Mouse (Mus musculus): ENCODE measurements at regions not wholly inside any gene's neighbourhood (a gene's known extent, or its start where the extent isn't known, plus 50 kb on each side); places are given as distances from the start of the nearest gene placed in this dataset.

GRCm38 (mm10) chr4:131193900-131194419 lies 249.8 kb downstream of the Matn1 start:
- H3K36me3 ChIP-seq (ENCODE audit: insufficient read depth, low read length) = no peaks in the 10 kb centered on the region

DNA sequence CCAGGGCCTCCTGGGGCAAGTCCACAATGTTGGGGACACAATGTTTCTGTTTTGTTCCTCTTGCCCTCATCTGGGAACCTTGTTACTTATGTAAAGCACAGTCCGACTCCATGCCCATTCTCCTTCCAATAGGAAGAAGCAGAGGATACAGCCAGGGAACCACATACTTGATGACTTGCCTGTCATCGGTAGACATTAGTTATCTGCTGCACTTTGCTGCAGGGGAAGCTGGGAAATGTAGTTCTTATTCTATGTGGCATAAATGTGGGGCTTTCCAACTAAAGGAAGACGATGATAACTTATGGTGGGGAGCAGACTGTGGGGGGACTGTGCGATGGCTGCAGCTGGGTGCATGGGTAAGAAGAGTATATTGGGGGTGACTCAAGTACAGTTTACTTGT lies 252.0 kb downstream of the Matn1 start:
- Histone ChIP-seq H3K4me1 (replicated peaks; ENCODE audit: low read depth, low read length) (peaks cover 7% of the 10 kb centered on the region; the same call in 1 of the 2 replicates), H3K9me3 (ENCODE audit: low read length) (no peaks in the 10 kb centered on the region), H3K36me3 (ENCODE audit: insufficient read depth, low read length) (no peaks in the 10 kb centered on the region), H3K4me3 (replicated peaks; ENCODE audit: low read length) (no peak overlapping the region), H3K27me3 (ENCODE audit: insufficient read depth, low read length) (peaks cover 6% of the 10 kb centered on the region; the same call in 1 of the 2 replicates)
- no peak for TF ChIP-seq NANOG (IDR thresholded peaks at IDR 0.05; ENCODE audit: borderline replicate concordance, low read length)
- TF ChIP-seq POU5F1 (IDR thresholded peaks at IDR 0.05; ENCODE audit: borderline replicate concordance, low read length) = no peak
- TF ChIP-seq CTCF (conservative IDR thresholded peaks at IDR 0.05; ENCODE audit: low read length) = no peak

More at GRCm38 (mm10) chr4:131193900-131194419, 249.8 kb downstream of the Matn1 start:
- no peak for TF ChIP-seq CTCF (conservative IDR thresholded peaks at IDR 0.05; ENCODE audit: low read length)
- TF ChIP-seq POU5F1 (IDR thresholded peaks at IDR 0.05; ENCODE audit: borderline replicate concordance, low read length) = no peak
- no peak for TF ChIP-seq NANOG (IDR thresholded peaks at IDR 0.05; ENCODE audit: borderline replicate concordance, low read length)
- Histone ChIP-seq H3K4me1 (replicated peaks; ENCODE audit: low read depth, low read length) (peaks cover 7% of the 10 kb centered on the region; the same call in 1 of the 2 replicates), H3K9me3 (ENCODE audit: low read length) (no peaks in the 10 kb centered on the region), H3K27me3 (ENCODE audit: insufficient read depth, low read length) (peaks cover 6% of the 10 kb centered on the region; the same call in 1 of the 2 replicates), H3K4me3 (replicated peaks; ENCODE audit: low read length) (no peak overlapping the region)

GRCm38 (mm10) chr4:131203721-131204120 lies 259.5 kb downstream of the Matn1 start:
- no peaks in the 10 kb centered on the region for H3K36me3 ChIP-seq (ENCODE audit: insufficient read depth, low read length)
- TF ChIP-seq NANOG (IDR thresholded peaks at IDR 0.05; ENCODE audit: borderline replicate concordance, low read length) (no peak), POU5F1 (IDR thresholded peaks at IDR 0.05; ENCODE audit: borderline replicate concordance, low read length) (no peak), CTCF (conservative IDR thresholded peaks at IDR 0.05; ENCODE audit: low read length) (no peak)

GRCm38 (mm10) chr4:131204722-131205121 lies 260.5 kb downstream of the Matn1 start:
- Histone ChIP-seq H3K4me1 (replicated peaks; ENCODE audit: low read depth, low read length) (no peaks in the 10 kb centered on the region), H3K4me3 (replicated peaks; ENCODE audit: low read length) (no peak overlapping the region), H3K9me3 (ENCODE audit: low read length) (peaks cover 8% of the 10 kb centered on the region), H3K36me3 (ENCODE audit: insufficient read depth, low read length) (no peaks in the 10 kb centered on the region), H3K27me3 (ENCODE audit: insufficient read depth, low read length) (peaks cover 13% of the 10 kb centered on the region; the same call in 1 of the 2 replicates)
- TF ChIP-seq NANOG (IDR thresholded peaks at IDR 0.05; ENCODE audit: borderline replicate concordance, low read length) = no peak

More at GRCm38 (mm10) chr4:131203721-131204120, 259.5 kb downstream of the Matn1 start:
- peaks cover 13% of the 10 kb centered on the region; the same call in 1 of the 2 replicates for H3K27me3 ChIP-seq (ENCODE audit: insufficient read depth, low read length)
- no peaks in the 10 kb centered on the region for H3K4me1 ChIP-seq (replicated peaks; ENCODE audit: low read depth, low read length)
- no peak overlapping the region for H3K4me3 ChIP-seq (replicated peaks; ENCODE audit: low read length)
- H3K9me3 ChIP-seq (ENCODE audit: low read length) = peaks cover 8% of the 10 kb centered on the region

DNA sequence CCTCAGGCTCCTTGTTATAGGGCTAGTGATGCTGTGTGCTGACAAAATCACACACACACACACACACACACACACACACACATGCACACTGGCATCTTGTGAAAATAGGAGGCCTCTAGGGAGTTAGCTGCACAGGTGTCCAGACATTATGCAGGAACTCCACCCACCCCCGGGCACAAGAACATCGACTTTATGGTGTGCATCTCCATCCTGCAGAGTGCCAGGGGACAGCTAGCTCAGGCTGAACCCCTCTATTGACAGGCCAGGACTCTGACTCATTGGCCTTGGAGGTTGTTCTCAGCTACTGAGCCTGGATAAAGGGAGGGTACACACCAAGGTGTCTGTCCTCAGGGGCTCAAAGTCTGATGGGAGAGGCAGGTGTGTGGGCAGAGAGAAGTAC lies 260.9 kb downstream of the Matn1 start:
- TF ChIP-seq NANOG (IDR thresholded peaks at IDR 0.05; ENCODE audit: borderline replicate concordance, low read length) = no peak
- TF ChIP-seq POU5F1 (IDR thresholded peaks at IDR 0.05; ENCODE audit: borderline replicate concordance, low read length) = no peak
- no peak for TF ChIP-seq CTCF (conservative IDR thresholded peaks at IDR 0.05; ENCODE audit: low read length)
- no peak overlapping the region for H3K4me3 ChIP-seq (replicated peaks; ENCODE audit: low read length)
- H3K9me3 ChIP-seq (ENCODE audit: low read length) = peaks cover 8% of the 10 kb centered on the region
- no peaks in the 10 kb centered on the region for H3K4me1 ChIP-seq (replicated peaks; ENCODE audit: low read depth, low read length)
- H3K27me3 ChIP-seq (ENCODE audit: insufficient read depth, low read length) = peaks cover 13% of the 10 kb centered on the region; the same call in 1 of the 2 replicates
- H3K36me3 ChIP-seq (ENCODE audit: insufficient read depth, low read length) = no peaks in the 10 kb centered on the region

- Histone ChIP-seq H3K4me3 (replicated peaks; ENCODE audit: low read length) (no peak overlapping the region), H3K4me1 (replicated peaks; ENCODE audit: low read depth, low read length) (no peaks in the 10 kb centered on the region), H3K27me3 (ENCODE audit: insufficient read depth, low read length) (peaks cover 13% of the 10 kb centered on the region; the same call in 1 of the 2 replicates), H3K9me3 (ENCODE audit: low read length) (peaks cover 10% of the 10 kb centered on the region), H3K36me3 (ENCODE audit: insufficient read depth, low read length) (no peaks in the 10 kb centered on the region)
- TF ChIP-seq POU5F1 (IDR thresholded peaks at IDR 0.05; ENCODE audit: borderline replicate concordance, low read length) = no peak
- no peak for TF ChIP-seq NANOG (IDR thresholded peaks at IDR 0.05; ENCODE audit: borderline replicate concordance, low read length)
- no peak for TF ChIP-seq CTCF (conservative IDR thresholded peaks at IDR 0.05; ENCODE audit: low read length)
Measured at GRCm38 (mm10) chr4:131205685-131206084, 261.5 kb downstream of the Matn1 start.

GRCm38 (mm10) chr4:131206181-131206885 lies 262.1 kb downstream of the Matn1 start:
- TF ChIP-seq NANOG (IDR thresholded peaks at IDR 0.05; ENCODE audit: borderline replicate concordance, low read length) = no peak
- no peak for TF ChIP-seq POU5F1 (IDR thresholded peaks at IDR 0.05; ENCODE audit: borderline replicate concordance, low read length)
- no peak for TF ChIP-seq CTCF (conservative IDR thresholded peaks at IDR 0.05; ENCODE audit: low read length)
- Histone ChIP-seq H3K4me3 (replicated peaks; ENCODE audit: low read length) (no peak overlapping the region), H3K27me3 (ENCODE audit: insufficient read depth, low read length) (peaks cover 13% of the 10 kb centered on the region; the same call in 1 of the 2 replicates), H3K9me3 (ENCODE audit: low read length) (peaks cover 16% of the 10 kb centered on the region), H3K36me3 (ENCODE audit: insufficient read depth, low read length) (no peaks in the 10 kb centered on the region), H3K4me1 (replicated peaks; ENCODE audit: low read depth, low read length) (no peaks in the 10 kb centered on the region)

- Histone ChIP-seq H3K36me3 (ENCODE audit: insufficient read depth, low read length) (no peaks in the 10 kb centered on the region), H3K4me1 (replicated peaks; ENCODE audit: low read depth, low read length) (no peaks in the 10 kb centered on the region), H3K4me3 (replicated peaks; ENCODE audit: low read length) (no peak overlapping the region), H3K9me3 (ENCODE audit: low read length) (peaks cover 16% of the 10 kb centered on the region), H3K27me3 (ENCODE audit: insufficient read depth, low read length) (peaks cover 13% of the 10 kb centered on the region; the same call in 1 of the 2 replicates)
- TF ChIP-seq NANOG (IDR thresholded peaks at IDR 0.05; ENCODE audit: borderline replicate concordance, low read length) = no peak
- TF ChIP-seq CTCF (conservative IDR thresholded peaks at IDR 0.05; ENCODE audit: low read length) = no peak
- TF ChIP-seq POU5F1 (IDR thresholded peaks at IDR 0.05; ENCODE audit: borderline replicate concordance, low read length) = no peak
Measured at GRCm38 (mm10) chr4:131206886-131207200, 262.7 kb downstream of the Matn1 start.

Data from E14TG2a.4 (cell line).